Mouse (Mus musculus): ENCODE measurements around the gene Slc47a2. TPM values are rescaled to one million over a fixed set of nuclear protein-coding genes. Genes with fewer than 3 reads are reported as not detected.
A peak's percentile ranks its signal among the peaks of the same experiment; 100 is the strongest.

Gene Slc47a2
- not detected for total RNA-seq (2021)
- long read RNA-seq, experiment 1 = 0 reads
- long read RNA-seq, experiment 2 = 0 reads

- no peak for DNase-seq (ENCODE audit: low spot score)
These were observed at the start of gene Slc47a2 for GRCm38 (mm10) chr11:61342505-61343420. Gene Slc47a2, minus strand, starts transcription at chr11:61342860.

- no peak for DNase-seq (ENCODE audit: low spot score)
These were observed 46.3 kb upstream of the Slc47a2 start for GRCm38 (mm10) chr11:61388936-61389335.

- DNase-seq (ENCODE audit: low spot score) = peak; percentile 30
These were observed 45.4 kb upstream of the Slc47a2 start for GRCm38 (mm10) chr11:61388012-61388411.

- DNase-seq (ENCODE audit: low spot score) = no peak
These were observed 44.6 kb upstream of the Slc47a2 start for GRCm38 (mm10) chr11:61387233-61387632.

DNA sequence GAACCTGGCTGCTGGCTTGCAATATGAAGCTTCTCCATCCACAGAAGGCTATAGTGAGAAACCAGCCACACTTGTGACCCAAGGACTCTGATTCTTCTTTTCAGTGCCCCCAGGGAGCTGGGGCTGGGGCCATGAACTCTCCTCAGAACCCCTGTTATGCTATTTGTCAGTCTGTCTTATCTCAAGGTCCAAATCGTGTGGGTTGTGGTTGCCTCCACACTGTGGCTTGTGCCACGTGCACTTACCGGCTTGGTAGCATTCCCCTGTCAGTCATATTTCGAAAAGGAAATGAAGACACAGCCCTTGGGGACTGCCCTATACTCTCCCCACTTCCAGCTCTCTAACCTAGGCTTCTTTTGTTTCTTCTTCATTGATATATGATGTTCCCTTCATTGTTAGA lies 43.1 kb upstream of the Slc47a2 start:
- no peak for DNase-seq (ENCODE audit: low spot score)

- DNase-seq (ENCODE audit: low spot score) = no peak
These were observed 38.6 kb upstream of the Slc47a2 start for GRCm38 (mm10) chr11:61381272-61381671.

GRCm38 (mm10) chr11:61378651-61379050 lies 36.0 kb upstream of the Slc47a2 start:
- no peak for DNase-seq (ENCODE audit: low spot score)

GRCm38 (mm10) chr11:61377881-61378613 lies 35.4 kb upstream of the Slc47a2 start, which contains the start of gene Slc47a1:
Gene Slc47a1, minus strand, starts transcription at chr11:61378345.
- DNase-seq (ENCODE audit: low spot score) = peak; percentile 41

DNA sequence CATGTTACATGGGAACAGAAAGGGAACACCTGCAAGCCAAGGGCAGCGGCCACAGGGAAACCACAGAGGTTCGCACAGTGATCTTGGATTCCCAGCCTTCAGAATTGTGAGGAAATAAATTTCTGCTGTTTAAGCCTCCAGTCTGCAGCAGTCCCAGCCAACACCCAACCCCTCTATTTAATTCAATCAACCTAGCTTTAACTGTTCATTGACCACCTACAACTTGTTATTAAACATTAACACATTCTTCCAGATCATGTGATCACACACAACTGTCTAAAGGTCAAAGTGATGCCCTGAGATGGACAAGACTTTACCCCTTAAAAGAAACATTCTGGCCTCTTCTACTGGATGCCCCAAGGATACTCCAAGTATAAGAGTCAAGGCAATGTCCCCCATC lies 26.0 kb upstream of the Slc47a2 start:
- no peak for DNase-seq (ENCODE audit: low spot score)

DNA sequence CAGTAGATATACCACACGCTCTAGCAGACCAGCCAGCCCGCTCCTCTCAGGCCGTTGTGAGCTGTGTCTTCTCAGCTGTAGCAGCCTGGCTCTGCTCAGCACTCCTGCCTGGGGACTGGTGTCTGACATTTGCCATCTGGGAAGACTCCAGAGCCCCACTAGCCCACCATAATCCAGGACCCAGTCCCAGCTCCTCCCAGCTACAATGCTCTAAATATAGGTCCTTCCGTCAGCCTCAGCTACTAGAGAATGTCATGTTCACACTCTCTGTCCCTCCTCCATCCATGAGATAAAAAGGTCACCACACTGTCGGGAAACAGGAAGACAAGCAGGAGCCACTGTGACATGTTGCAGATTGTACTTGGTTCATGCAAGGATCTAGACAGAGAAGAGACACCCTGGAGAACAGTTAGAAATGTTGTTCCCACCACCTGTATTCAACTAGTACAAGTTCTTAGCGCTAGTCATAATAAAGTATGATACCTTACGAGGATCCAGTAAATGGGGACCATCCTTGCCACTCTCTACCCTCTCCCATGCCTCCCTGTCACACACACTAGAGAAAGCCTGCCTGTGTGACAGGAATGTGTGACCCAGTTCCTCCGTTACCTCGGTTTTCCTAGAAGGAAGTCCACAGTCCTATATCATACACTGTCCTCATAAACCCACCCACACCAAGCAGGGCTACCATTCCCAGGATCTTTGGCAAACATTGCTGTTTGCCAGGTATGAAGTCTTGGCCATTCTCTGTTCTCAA lies 24.0 kb upstream of the Slc47a2 start:
- peak; percentile 43 for DNase-seq (ENCODE audit: low spot score)

DNA sequence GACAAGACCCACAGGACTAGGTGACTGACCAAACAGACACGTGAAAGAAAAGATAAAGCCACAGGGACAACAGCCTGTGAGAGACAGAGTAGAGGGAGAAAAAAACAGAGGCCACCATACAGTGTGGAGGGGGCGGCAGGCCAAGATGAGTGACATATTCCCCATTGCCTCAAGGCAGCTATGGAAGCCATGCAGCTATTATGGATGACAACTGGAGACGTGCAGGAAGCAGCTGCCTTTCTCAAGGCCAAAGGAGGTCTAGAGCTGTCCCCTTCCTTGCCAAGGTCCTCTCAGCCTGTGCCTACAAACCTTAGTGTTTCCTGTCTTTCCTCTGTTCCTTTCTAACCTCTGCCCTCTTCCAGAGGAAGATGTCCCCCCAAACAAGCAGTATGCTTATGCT lies 23.3 kb upstream of the Slc47a2 start:
- DNase-seq (ENCODE audit: low spot score) = no peak

DNA sequence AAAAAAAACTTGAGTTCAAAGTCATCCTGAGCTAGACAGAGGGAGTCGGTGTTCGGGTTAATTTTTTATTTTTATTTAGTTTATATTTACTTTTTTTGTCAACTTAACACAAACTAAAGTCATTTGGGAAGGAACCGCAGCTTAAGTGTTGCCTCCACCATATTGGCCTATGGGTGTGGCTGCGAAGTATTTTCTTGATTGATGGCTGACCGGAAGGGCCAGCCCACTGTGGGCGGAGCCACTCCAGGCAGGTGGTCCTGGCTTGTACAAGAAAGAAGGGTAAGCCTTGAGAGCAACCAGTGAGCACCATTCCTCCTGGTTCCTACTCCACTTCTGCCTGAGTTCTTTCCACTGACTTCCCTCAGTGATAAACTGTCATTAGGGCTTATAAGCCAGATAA lies 21.4 kb upstream of the Slc47a2 start:
- DNase-seq (ENCODE audit: low spot score) = no peak

GRCm38 (mm10) chr11:61361515-61362190 lies 19.0 kb upstream of the Slc47a2 start:
- no peak for DNase-seq (ENCODE audit: low spot score)

DNA sequence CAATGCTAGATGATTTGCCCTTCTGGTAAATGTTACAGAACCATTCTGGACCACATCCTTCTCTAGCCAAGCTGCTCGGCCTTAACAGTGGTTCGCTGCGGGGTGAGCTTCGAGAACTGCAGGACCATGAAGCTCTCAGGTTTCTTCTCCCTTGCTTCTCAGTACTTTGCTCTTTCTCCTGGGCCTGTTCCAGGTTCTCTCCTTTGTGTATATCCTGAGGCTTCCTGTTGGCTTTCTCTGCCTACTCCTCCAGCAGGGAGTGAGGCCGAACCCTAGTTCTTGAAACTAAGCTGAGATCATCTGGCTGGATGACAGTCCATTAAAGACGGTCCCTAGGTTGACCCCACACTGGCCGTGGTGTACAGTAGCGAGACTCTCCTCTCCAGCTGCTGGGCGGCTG lies 13.9 kb upstream of the Slc47a2 start:
- DNase-seq (ENCODE audit: low spot score) = no peak

DNA sequence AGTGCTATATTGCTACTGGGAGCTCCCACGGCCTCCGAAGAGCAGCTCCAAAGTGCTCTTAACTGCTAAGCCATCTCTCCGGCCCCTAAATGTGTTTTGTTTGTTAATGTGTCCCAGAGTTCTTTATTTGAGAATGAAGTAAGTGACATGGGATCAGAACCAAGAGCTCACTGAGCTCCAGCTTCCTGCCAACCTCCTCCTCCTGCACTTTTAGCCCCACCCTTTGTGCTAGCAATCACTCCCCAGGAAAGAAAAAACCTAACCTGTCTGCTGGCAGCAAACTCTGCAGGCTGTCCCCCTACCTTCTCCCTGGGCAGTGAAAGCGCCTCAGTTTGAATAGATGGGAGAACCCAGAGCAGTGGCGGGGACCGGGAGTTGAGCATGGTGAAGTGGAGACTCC lies 13.5 kb upstream of the Slc47a2 start:
- DNase-seq (ENCODE audit: low spot score) = no peak

DNA sequence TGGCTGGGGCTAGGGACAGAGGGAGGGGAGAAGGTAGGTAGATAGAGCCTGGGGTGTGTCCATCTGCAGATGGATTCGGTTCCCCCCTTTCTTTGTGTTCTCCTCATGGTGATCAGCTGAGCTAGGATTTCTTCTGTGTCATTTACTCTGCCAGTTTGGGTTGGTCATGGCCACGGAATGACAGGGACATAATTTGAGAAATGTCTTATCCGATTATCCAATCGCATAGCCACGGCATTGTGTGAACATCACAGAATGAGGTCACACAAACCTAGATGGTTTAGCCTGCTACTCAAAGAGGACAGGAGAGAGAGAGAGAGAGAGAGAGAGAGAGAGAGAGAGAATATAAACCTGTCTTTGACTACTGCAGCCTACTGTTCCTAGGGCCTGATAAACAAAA lies 12.7 kb upstream of the Slc47a2 start:
- no peak for DNase-seq (ENCODE audit: low spot score)

DNA sequence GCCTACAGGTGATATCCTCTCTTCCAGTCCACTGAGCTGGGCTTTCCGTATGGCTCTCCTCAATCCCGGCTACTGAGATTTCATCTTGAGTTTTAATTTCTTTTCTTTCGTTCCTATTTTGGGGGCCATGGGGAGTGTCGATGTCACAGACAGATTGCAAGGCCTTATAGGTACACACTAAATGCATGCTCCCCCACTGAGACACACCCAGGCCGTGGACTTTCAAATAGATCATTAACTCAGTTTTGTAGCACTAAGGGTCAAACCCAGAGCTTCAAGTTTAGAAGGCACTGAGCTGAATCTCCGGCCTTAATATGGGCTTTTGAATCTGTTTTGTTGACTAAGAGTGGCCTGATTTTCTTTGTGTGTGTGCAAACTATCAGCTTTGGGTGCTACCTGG lies 11.7 kb upstream of the Slc47a2 start:
- DNase-seq (ENCODE audit: low spot score) = no peak

GRCm38 (mm10) chr11:61353038-61353437 lies 10.4 kb upstream of the Slc47a2 start:
- DNase-seq (ENCODE audit: low spot score) = no peak

GRCm38 (mm10) chr11:61352138-61352651 lies 9.5 kb upstream of the Slc47a2 start:
- no peak for DNase-seq (ENCODE audit: low spot score)

GRCm38 (mm10) chr11:61349337-61349736 lies 6.7 kb upstream of the Slc47a2 start:
- DNase-seq (ENCODE audit: low spot score) = peak; percentile 69

- DNase-seq (ENCODE audit: low spot score) = no peak
These were observed 3.5 kb upstream of the Slc47a2 start for GRCm38 (mm10) chr11:61346133-61346532.

All from gastrocnemius, adult 18-20 months (tissue).